26 mouse cellular contexts compared by ENCODE assay signal in genomic region chr2:100797502-100797901, GRCm38 (mm10).
"Had no signal": no experiment of that assay in that cellular context is flagged by ENCODE, and none has a peak within 500 bp of the region (broad histone marks: within the 10 kb centered on the region; RNA-seq: fewer than 3 reads in every experiment).

No protein-coding gene starts in this region.

- H3K4me1 ChIP-seq: heart, embryonic 10.5 days; heart, embryonic 12.5 days; hindbrain, embryonic 10.5 days; hindbrain, embryonic 12.5 days; intestine, embryonic 15.5 days; limb, embryonic 10.5 days; limb, embryonic 12.5 days; liver, embryonic 13.5 days; liver, embryonic 15.5 days had no signal

- H3K9me3 ChIP-seq: heart, embryonic 10.5 days; hindbrain, embryonic 10.5 days; hindbrain, embryonic 12.5 days; intestine, embryonic 15.5 days; limb, embryonic 10.5 days; limb, embryonic 12.5 days; liver, embryonic 13.5 days; liver, embryonic 15.5 days had no signal

- DNase-seq: gastrocnemius, adult 2 months; gastrocnemius, postnatal 10 days; gastrocnemius, postnatal 25 days; heart, adult 18-20 months; heart, postnatal 10 days; heart, postnatal 4 days; kidney, postnatal 10 days; kidney, postnatal 25 days; kidney, postnatal 4 days; liver; liver, embryonic 13.5 days had no signal

- ATAC-seq: hindbrain, embryonic 16.5 days; inflammation-experienced regulatory T-cells, adult 6 months; intestine, embryonic 15.5 days; intestine, postnatal 0 days had no signal

- H3K4me3 ChIP-seq: gastrocnemius, adult 2 months; heart, embryonic 10.5 days; heart, embryonic 12.5 days; hindbrain, embryonic 10.5 days; hindbrain, embryonic 12.5 days; intestine, embryonic 15.5 days; layer of hippocampus, adult 2 months; left cerebral cortex, adult 2 months; limb, embryonic 10.5 days; limb, embryonic 12.5 days; liver, embryonic 13.5 days; liver, embryonic 15.5 days had no signal

- H3K9ac ChIP-seq: heart, embryonic 12.5 days; hindbrain, embryonic 12.5 days; hindbrain, embryonic 14.5 days; intestine, embryonic 15.5 days; limb, embryonic 12.5 days; liver, embryonic 13.5 days; liver, embryonic 15.5 days had no signal

- H3K27me3 ChIP-seq: heart, embryonic 12.5 days; hindbrain, embryonic 12.5 days; intestine, embryonic 15.5 days; limb, embryonic 12.5 days; liver, embryonic 13.5 days; liver, embryonic 15.5 days had no signal

- H3K4me2 ChIP-seq: heart, embryonic 12.5 days; hindbrain, embryonic 12.5 days; hindbrain, embryonic 14.5 days; intestine, embryonic 15.5 days; limb, embryonic 12.5 days; liver, embryonic 11.5 days; liver, embryonic 13.5 days; liver, embryonic 15.5 days had no signal

- H3K27ac ChIP-seq: gastrocnemius, adult 2 months; heart, embryonic 10.5 days; hindbrain, embryonic 10.5 days; hindbrain, embryonic 12.5 days; hindbrain, embryonic 14.5 days; intestine, embryonic 15.5 days; layer of hippocampus, adult 2 months; left cerebral cortex, adult 2 months; limb, embryonic 10.5 days; limb, embryonic 12.5 days; liver, embryonic 13.5 days; liver, embryonic 15.5 days had no signal

- H3K36me3 ChIP-seq: heart, embryonic 10.5 days; heart, embryonic 12.5 days; hindbrain, embryonic 10.5 days; hindbrain, embryonic 12.5 days; intestine, embryonic 15.5 days; limb, embryonic 10.5 days; limb, embryonic 12.5 days; liver, embryonic 13.5 days; liver, embryonic 15.5 days had no signal
